Mouse (Mus musculus): ENCODE measurements around the gene Ngp. TPM values are rescaled to one million over a fixed set of nuclear protein-coding genes. Genes with fewer than 3 reads are reported as not detected.

The Ngp gene
- polyA plus RNA-seq, 2 experiments = 38.4 to 124 TPM

GRCm38 (mm10) chr9:110465336-110465735 lies 45.8 kb downstream of the Ngp start:
- H3K4me1 ChIP-seq (replicated peaks; ENCODE audit: control insufficient read depth in 2 of 2, insufficient read depth in 2 of 2, low read length in 1 of 2) = peaks cover 0 to 10% of the 10 kb centered on the region in 2 experiments; a peak in 3 of 4 replicates
- no peak overlapping the region for H3K4me3 ChIP-seq (ENCODE audit: insufficient read depth in 1 of 2, low read depth in 2 of 2, low read length in 2 of 2)
- H3K9me3 ChIP-seq (ENCODE audit: control insufficient read depth, low read length) = no peaks in the 10 kb centered on the region
- H3K36me3 ChIP-seq (replicated peaks; ENCODE audit: control insufficient read depth, insufficient read depth, low read depth) = no peaks in the 10 kb centered on the region
- ATAC-seq (ENCODE audit: insufficient read depth) (no peak), DNase-seq (ENCODE audit: low read depth in 3 of 3, low spot score in 3 of 3) (no peak)
- H3K9ac ChIP-seq (replicated peaks) = no peak overlapping the region
- no peak overlapping the region for H3K27ac ChIP-seq
- no peaks in the 10 kb centered on the region for H3K27me3 ChIP-seq (ENCODE audit: control insufficient read depth, insufficient read depth, low read length)
- WGBS (ENCODE audit: insufficient replicate concordance) = 77% methylated on average over 6 of the region's 6 CpGs
- no peak for TF ChIP-seq EP300 (IDR thresholded peaks at IDR 0.05; ENCODE audit: low read depth)
- no peak for TF ChIP-seq CTCF (IDR thresholded peaks at IDR 0.05; ENCODE audit: low read depth)
- H3K4me2 ChIP-seq (ENCODE audit: low read depth) = no peak overlapping the region

DNA sequence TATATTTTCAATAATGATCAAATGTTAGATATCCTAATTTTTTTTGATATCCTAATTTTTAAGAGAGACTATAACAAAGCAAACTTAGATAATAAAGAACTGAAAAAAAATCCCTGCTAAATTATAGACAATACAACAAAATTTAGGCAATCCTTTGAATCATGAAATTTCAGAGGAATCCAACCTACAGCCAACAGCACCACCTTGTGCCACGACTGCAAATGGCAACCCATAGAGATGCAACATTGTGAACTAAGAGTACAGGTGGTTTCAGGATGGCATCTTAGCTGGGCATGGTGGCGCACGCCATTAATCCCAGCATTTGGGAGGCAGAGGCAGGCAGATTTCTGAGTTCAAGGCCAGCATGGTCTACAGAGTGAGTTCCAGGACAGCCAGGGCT lies 46.6 kb downstream of the Ngp start:
- WGBS (ENCODE audit: insufficient replicate concordance) = 67% methylated on average over 3 of the region's 3 CpGs
- TF ChIP-seq CTCF (IDR thresholded peaks at IDR 0.05; ENCODE audit: low read depth) = peak; percentile 61
- no peak for TF ChIP-seq EP300 (IDR thresholded peaks at IDR 0.05; ENCODE audit: low read depth)
- DNase-seq (ENCODE audit: low read depth in 3 of 3, low spot score in 3 of 3) = no peak

More for the DNA sequence above, 46.6 kb downstream of the Ngp start:
- Histone ChIP-seq H3K36me3 (replicated peaks; ENCODE audit: control insufficient read depth, insufficient read depth, low read depth) (no peaks in the 10 kb centered on the region), H3K4me2 (ENCODE audit: low read depth) (no peak overlapping the region), H3K4me3 (ENCODE audit: insufficient read depth in 1 of 2, low read depth in 2 of 2, low read length in 2 of 2) (no peak overlapping the region), H3K27ac (no peak overlapping the region), H3K9me3 (ENCODE audit: control insufficient read depth, low read length) (no peaks in the 10 kb centered on the region), H3K4me1 (replicated peaks; ENCODE audit: control insufficient read depth in 2 of 2, insufficient read depth in 2 of 2, low read length in 1 of 2) (peaks cover 0 to 5% of the 10 kb centered on the region in 2 experiments; a peak in 2 of 4 replicates), H3K9ac (replicated peaks) (no peak overlapping the region), H3K27me3 (ENCODE audit: control insufficient read depth, insufficient read depth, low read length) (no peaks in the 10 kb centered on the region)
- no peak for ATAC-seq (ENCODE audit: insufficient read depth)

Other genes with a start within 250 kb of the Ngp start
- 0.13 and 0.26 TPM in 2 replicates for gene Cspg5, start 176.0 kb upstream of the Ngp start, polyA plus RNA-seq (2012; rRNA removed)
- 0.11 and 0.13 TPM in 2 replicates for gene Cspg5, start 176.0 kb upstream of the Ngp start, polyA plus RNA-seq (2014; fragmentation: Nextera tagmentation; extraction: Ambion mirVana)
- gene Elp6, start 114.6 kb upstream of the Ngp start, polyA plus RNA-seq (2012; rRNA removed) = 7.7 and 8.0 TPM in 2 replicates
- gene Elp6, start 114.6 kb upstream of the Ngp start, polyA plus RNA-seq (2014; fragmentation: Nextera tagmentation; extraction: Ambion mirVana) = 6.3 and 7.5 TPM in 2 replicates
- gene Scap, start 86.5 kb upstream of the Ngp start, polyA plus RNA-seq (2012; rRNA removed) = 9.4 and 12.3 TPM in 2 replicates
- 15.6 and 18.9 TPM in 2 replicates for gene Scap, start 86.5 kb upstream of the Ngp start, polyA plus RNA-seq (2014; fragmentation: Nextera tagmentation; extraction: Ambion mirVana)
- 3.9 and 4.3 TPM in 2 replicates for gene Ptpn23, start 11.5 kb upstream of the Ngp start, polyA plus RNA-seq (2012; rRNA removed)
- gene Ptpn23, start 11.5 kb upstream of the Ngp start, polyA plus RNA-seq (2014; fragmentation: Nextera tagmentation; extraction: Ambion mirVana) = 2.8 and 3.8 TPM in 2 replicates
- 2.4 and 2.8 TPM in 2 replicates for gene Klhl18, start 56.9 kb downstream of the Ngp start, polyA plus RNA-seq (2012; rRNA removed)
- gene Klhl18, start 56.9 kb downstream of the Ngp start, polyA plus RNA-seq (2014; fragmentation: Nextera tagmentation; extraction: Ambion mirVana) = 1.8 and 2.4 TPM in 2 replicates
- gene Kif9, start 57.2 kb downstream of the Ngp start, polyA plus RNA-seq (2012; rRNA removed) = 0.10 and 0.19 TPM in 2 replicates
- gene Kif9, start 57.2 kb downstream of the Ngp start, polyA plus RNA-seq (2014; fragmentation: Nextera tagmentation; extraction: Ambion mirVana) = 0.10 and 0.37 TPM in 2 replicates
- 21.4 and 25.0 TPM in 2 replicates for gene Setd2, start 112.8 kb downstream of the Ngp start, polyA plus RNA-seq (2012; rRNA removed)
- gene Setd2, start 112.8 kb downstream of the Ngp start, polyA plus RNA-seq (2014; fragmentation: Nextera tagmentation; extraction: Ambion mirVana) = 12.4 and 14.2 TPM in 2 replicates
- 1.4 and 1.5 TPM in 2 replicates for gene Nradd, start 204.7 kb downstream of the Ngp start, polyA plus RNA-seq (2012; rRNA removed)
- gene Nradd, start 204.7 kb downstream of the Ngp start, polyA plus RNA-seq (2014; fragmentation: Nextera tagmentation; extraction: Ambion mirVana) = 0.67 and 0.75 TPM in 2 replicates
- gene Nbeal2, start 234.4 kb downstream of the Ngp start, polyA plus RNA-seq (2012; rRNA removed) = 4.2 and 4.3 TPM in 2 replicates
- 1.6 TPM in 2 replicates for gene Nbeal2, start 234.4 kb downstream of the Ngp start, polyA plus RNA-seq (2014; fragmentation: Nextera tagmentation; extraction: Ambion mirVana)
- 42.3 and 64.5 TPM in 2 replicates for gene Ccdc12, start 236.8 kb downstream of the Ngp start, polyA plus RNA-seq (2012; rRNA removed)
- 60.4 and 66.0 TPM in 2 replicates for gene Ccdc12, start 236.8 kb downstream of the Ngp start, polyA plus RNA-seq (2014; fragmentation: Nextera tagmentation; extraction: Ambion mirVana)

Measured in liver, embryonic 14.5 days (tissue).